Comparison of ENCODE assay signal across 8 mouse cellular contexts in genomic region chr16:30283743-30284337, GRCm38 (mm10). TPM values are rescaled to one million over a fixed set of nuclear protein-coding genes. Genes with fewer than 3 reads are reported as not detected.
DNase-seq lines count a peak whose midpoint lies in the region; ATAC-seq and TF ChIP-seq lines count a peak whose summit lies in the region.

No protein-coding gene starts in this region.

- peak overlapping the region; percentile 15; the same call in 1 of the 2 replicates for H3K4me3 ChIP-seq in forebrain, embryonic 12.5 days (replicated peaks)
- H3K4me3 ChIP-seq in intestine, embryonic 14.5 days (ENCODE audit: low read depth, low read length), result no peak overlapping the region
- H3K4me3 ChIP-seq in lung, postnatal 0 days (ENCODE audit: low read depth, low read length), result no peak overlapping the region
- H3K4me3 ChIP-seq in stomach, embryonic 14.5 days (ENCODE audit: low read depth, low read length), result 0 out of 2 replicates have a peak overlapping the region, but pooled peaks have one; percentile 2

- H3K27ac ChIP-seq in forebrain, embryonic 12.5 days, result no peak overlapping the region
- H3K27ac ChIP-seq in intestine, embryonic 14.5 days (ENCODE audit: low read depth), result no peak overlapping the region
- no peak overlapping the region for H3K27ac ChIP-seq in lung, postnatal 0 days (ENCODE audit: low read length)
- H3K27ac ChIP-seq in stomach, embryonic 14.5 days (ENCODE audit: low read length), result no peak overlapping the region

- no peak for TF ChIP-seq EP300 in lung, postnatal 0 days (IDR thresholded peaks at IDR 0.05)

- peak overlapping the region; percentile 40 for H3K4me2 ChIP-seq in forebrain, embryonic 12.5 days
- peak overlapping the region; percentile 50 for H3K4me2 ChIP-seq in intestine, embryonic 14.5 days (ENCODE audit: low read length)
- H3K4me2 ChIP-seq in lung, postnatal 0 days (replicated peaks; ENCODE audit: low read depth, low read length), result no peak overlapping the region
- peak overlapping the region; percentile 51 for H3K4me2 ChIP-seq in stomach, embryonic 14.5 days (replicated peaks; ENCODE audit: low read depth, low read length)

- WGBS in forebrain, embryonic 12.5 days, result 2% methylated on average over 15 of the region's 15 CpGs
- 3% methylated on average over 15 of the region's 15 CpGs for WGBS in intestine, embryonic 14.5 days
- 3% methylated on average over 15 of the region's 15 CpGs for WGBS in lung, postnatal 0 days
- WGBS in stomach, embryonic 14.5 days, result 2% methylated on average over 15 of the region's 15 CpGs

- H3K4me1 ChIP-seq in forebrain, embryonic 12.5 days, result peaks cover 27% of the 10 kb centered on the region
- H3K4me1 ChIP-seq in intestine, embryonic 14.5 days (replicated peaks; ENCODE audit: control insufficient read depth, insufficient read depth, low read length), result peaks cover 12% of the 10 kb centered on the region
- peaks cover 4% of the 10 kb centered on the region for H3K4me1 ChIP-seq in lung, postnatal 0 days (ENCODE audit: insufficient read depth, low read depth, low read length)
- peaks cover 9% of the 10 kb centered on the region; the same call in 1 of the 2 replicates for H3K4me1 ChIP-seq in stomach, embryonic 14.5 days (ENCODE audit: control insufficient read depth, insufficient read depth, low read length)

- no peak overlapping the region for H3K9ac ChIP-seq in forebrain, embryonic 12.5 days
- H3K9ac ChIP-seq in intestine, embryonic 14.5 days (ENCODE audit: low read length), result no peak overlapping the region
- no peak overlapping the region for H3K9ac ChIP-seq in lung, postnatal 0 days (replicated peaks; ENCODE audit: low read depth)
- no peak overlapping the region for H3K9ac ChIP-seq in stomach, embryonic 14.5 days (replicated peaks; ENCODE audit: low read depth, low read length)

- H3K9me3 ChIP-seq in forebrain, embryonic 12.5 days, result no peaks in the 10 kb centered on the region
- no peaks in the 10 kb centered on the region for H3K9me3 ChIP-seq in intestine, embryonic 14.5 days (ENCODE audit: control insufficient read depth, low read length)
- H3K9me3 ChIP-seq in lung, postnatal 0 days (ENCODE audit: low read length), result no peaks in the 10 kb centered on the region
- H3K9me3 ChIP-seq in stomach, embryonic 14.5 days (ENCODE audit: control insufficient read depth, low read depth, low read length), result no peaks in the 10 kb centered on the region

- H3K27me3 ChIP-seq in forebrain, embryonic 12.5 days, result peaks cover 61% of the 10 kb centered on the region
- peaks cover 14% of the 10 kb centered on the region for H3K27me3 ChIP-seq in intestine, embryonic 14.5 days (replicated peaks; ENCODE audit: control insufficient read depth, insufficient read depth, low read length)
- peaks cover 21% of the 10 kb centered on the region; the same call in 1 of the 2 replicates for H3K27me3 ChIP-seq in lung, postnatal 0 days (replicated peaks; ENCODE audit: insufficient read depth, low read length)
- H3K27me3 ChIP-seq in stomach, embryonic 14.5 days (ENCODE audit: control insufficient read depth, insufficient read depth, low read length), result peaks cover 7% of the 10 kb centered on the region; the same call in 1 of the 2 replicates

- H3K36me3 ChIP-seq in forebrain, embryonic 12.5 days (replicated peaks), result no peaks in the 10 kb centered on the region
- H3K36me3 ChIP-seq in intestine, embryonic 14.5 days (ENCODE audit: control insufficient read depth, insufficient read depth, low read length), result no peaks in the 10 kb centered on the region
- H3K36me3 ChIP-seq in lung, postnatal 0 days (ENCODE audit: insufficient read depth, low read length), result no peaks in the 10 kb centered on the region
- H3K36me3 ChIP-seq in stomach, embryonic 14.5 days (ENCODE audit: control insufficient read depth, insufficient read depth, low read length), result no peaks in the 10 kb centered on the region

- TF ChIP-seq CTCF in lung, postnatal 0 days (IDR thresholded peaks at IDR 0.05), result peak; percentile 82

- ATAC-seq in forebrain, embryonic 12.5 days (ENCODE audit: low FRiP score), result peak; percentile 70
- ATAC-seq in intestine, embryonic 14.5 days (replicated peaks; ENCODE audit: low FRiP score, low TSS enrichment, low read depth), result no peak; the same call in 1 of the 2 replicates
- ATAC-seq in lung, postnatal 0 days, result peak; percentile 44; the same call in 1 of the 2 replicates
- no peak for ATAC-seq in stomach, embryonic 14.5 days (ENCODE audit: insufficient number of reproducible peaks, insufficient read depth, low FRiP score, low read depth)
- ATAC-seq in monocyte, adult 5-6 weeks (replicated peaks; ENCODE audit: insufficient number of reproducible peaks, low FRiP score, low TSS enrichment, poor library complexity, severe bottlenecking), result no peak

- peak; percentile 35 to 39 for DNase-seq in layer of hippocampus, postnatal 10 days (ENCODE audit: low spot score in 2 of 2)
- no peak for DNase-seq in layer of hippocampus, adult 8-10 months (ENCODE audit: low spot score in 2 of 2)
- DNase-seq in ZHBTc4 (ENCODE audit: low read depth, low spot score), result peak; percentile 85
- peak; percentile 86 for DNase-seq in intestine, embryonic 14.5 days (ENCODE audit: low spot score)
- peak; percentile 61 for DNase-seq in lung, postnatal 0 days (ENCODE audit: low spot score)

RNA-seq across cellular contexts. Expression of gene Lrrc15, which starts 0.8 kb away (rescaled TPM):
- total RNA-seq in layer of hippocampus, postnatal 10 days (2021), result under 1 TPM; 0.13 to 0.16 TPM
- total RNA-seq in layer of hippocampus, adult 8-10 months (2022), result under 1 TPM in 2 of 4 experiments, not detected in 2; 0.08 to 0.11 TPM
- polyA plus RNA-seq in forebrain, embryonic 12.5 days (2016; fragmentation: Nextera tagmentation; extraction: Ambion mirVana), result 0.46 and 0.57 TPM in 2 replicates
- polyA plus RNA-seq in intestine, embryonic 14.5 days (2014; fragmentation: Nextera tagmentation; extraction: Ambion mirVana), result 0.27 and 0.50 TPM in 2 replicates
- 1.4 and 2.0 TPM in 2 replicates for polyA plus RNA-seq in lung, postnatal 0 days (2015; fragmentation: Nextera tagmentation; extraction: Ambion mirVana)
- polyA plus RNA-seq in stomach, embryonic 14.5 days (2014; fragmentation: Nextera tagmentation; extraction: Ambion mirVana), result 0.52 and 0.55 TPM in 2 replicates
- 0.19 TPM in 1 of 3 replicates, not detected in the others for total RNA-seq in monocyte, adult 5-6 weeks (2017)

RNA-seq across cellular contexts. Expression of gene Cpn2, which starts 16.5 kb away (rescaled TPM):
- total RNA-seq in layer of hippocampus, postnatal 10 days (2021), result not detected
- not detected for total RNA-seq in layer of hippocampus, adult 8-10 months (2022)
- polyA plus RNA-seq in forebrain, embryonic 12.5 days (2016; fragmentation: Nextera tagmentation; extraction: Ambion mirVana), result not detected in 2 replicates
- polyA plus RNA-seq in intestine, embryonic 14.5 days (2014; fragmentation: Nextera tagmentation; extraction: Ambion mirVana), result 0.04 TPM in 1 of 2 replicates, not detected in the other
- 0.06 and 0.10 TPM in 2 replicates for polyA plus RNA-seq in lung, postnatal 0 days (2015; fragmentation: Nextera tagmentation; extraction: Ambion mirVana)
- polyA plus RNA-seq in stomach, embryonic 14.5 days (2014; fragmentation: Nextera tagmentation; extraction: Ambion mirVana), result not detected in 2 replicates
- 0.32 TPM in 1 of 3 replicates, not detected in the others for total RNA-seq in monocyte, adult 5-6 weeks (2017)

RNA-seq across cellular contexts. Expression of gene Gp5, which starts 26.7 kb away (rescaled TPM):
- total RNA-seq in layer of hippocampus, postnatal 10 days (2021), result 1 to 10 TPM; 1.7 to 2.1 TPM
- 1 to 10 TPM; 2.0 to 2.4 (median 2.3) TPM for total RNA-seq in layer of hippocampus, adult 8-10 months (2022)
- 0.74 and 0.91 TPM in 2 replicates for polyA plus RNA-seq in forebrain, embryonic 12.5 days (2016; fragmentation: Nextera tagmentation; extraction: Ambion mirVana)
- 0.65 and 0.80 TPM in 2 replicates for polyA plus RNA-seq in intestine, embryonic 14.5 days (2014; fragmentation: Nextera tagmentation; extraction: Ambion mirVana)
- 3.5 and 4.4 TPM in 2 replicates for polyA plus RNA-seq in lung, postnatal 0 days (2015; fragmentation: Nextera tagmentation; extraction: Ambion mirVana)
- 0.56 and 0.65 TPM in 2 replicates for polyA plus RNA-seq in stomach, embryonic 14.5 days (2014; fragmentation: Nextera tagmentation; extraction: Ambion mirVana)
- 0.75 to 10.9 TPM (median 1.1 TPM) in 3 replicates for total RNA-seq in monocyte, adult 5-6 weeks (2017)

Comparison
In these comparisons a context has a peak if more than half of its experiments do, and no peak if none do; other contexts are left out.
1. DNase-seq: peak in layer of hippocampus, postnatal 10 days (2 of 2), ZHBTc4 (single experiment), intestine, embryonic 14.5 days (single experiment) and lung, postnatal 0 days (single experiment); none in layer of hippocampus, adult 8-10 months (0 of 2).
2. ATAC-seq: peak in forebrain, embryonic 12.5 days (single experiment) and lung, postnatal 0 days (single experiment); none in intestine, embryonic 14.5 days (single experiment), stomach, embryonic 14.5 days (single experiment) and monocyte, adult 5-6 weeks (single experiment).
3. H3K4me3 ChIP-seq: peak in forebrain, embryonic 12.5 days (single experiment) and stomach, embryonic 14.5 days (single experiment); none in intestine, embryonic 14.5 days (single experiment) and lung, postnatal 0 days (single experiment).